Mouse (Mus musculus): Measurements from ENCODE around the gene Adipor2.

- TF ChIP-seq CTCF (IDR thresholded peaks at IDR 0.05; ENCODE audit: extremely low read depth, insufficient read depth, low read length) (no peak), POLR2A (IDR thresholded peaks at IDR 0.05; ENCODE audit: extremely low read depth, insufficient read depth, low read length) (no peak)
Measured at GRCm38 (mm10) chr6:119358020-119358571, 59.4 kb downstream of the Adipor2 start.

Data from cortical plate, adult 2 months (tissue).